Mouse (Mus musculus) embryonic facial prominence, embryonic 14.5 days (tissue): ENCODE measurements around the gene Hibch. TPM values are rescaled to one million over a fixed set of nuclear protein-coding genes. Genes with fewer than 3 reads are reported as not detected.
A peak's percentile ranks its signal among the peaks of the same experiment; 100 is the strongest.
"Not testable (repeated sequence)": the region's sequence is repeated elsewhere in the genome, so short reads cannot be mapped to it uniquely, and the experiment has no call there.

ENCODE experiments used
- ATAC-seq: fragments of 200-750 bp; cut with Nextera tagmentation; 2 replicates; pipeline ENCODE4 v1.8.0; 2017; ENCODE audit warnings: low read depth, moderate number of reproducible peaks, moderate TSS enrichment
- DNase-seq: peaks from one replicate; pipeline ENCODE4 v3.0.0-alpha.2; 2015; ENCODE audit warnings: low spot score
- H3K27ac ChIP-seq: fragments of 300-500 bp; sonication (generic); replicated peaks from 2 replicates; pipeline ENCODE4 v1.5.1; 2014; ENCODE audit warnings: low read depth, mild to moderate bottlenecking, low read length, moderate library complexity
- H3K27me3 ChIP-seq: fragments of 300-500 bp; sonication (generic); replicated peaks from 2 replicates; pipeline ENCODE4 v1.6.1; 2014; ENCODE audit warnings: low read length; ENCODE audit not compliant: control insufficient read depth, insufficient read depth
- H3K36me3 ChIP-seq: fragments of 300-500 bp; sonication (generic); 2 replicates; pipeline ENCODE4 v1.6.1; 2014; ENCODE audit warnings: low read length, mixed read lengths; ENCODE audit not compliant: control insufficient read depth, insufficient read depth
- H3K4me1 ChIP-seq: fragments of 300-500 bp; sonication (generic); 2 replicates; pipeline ENCODE4 v1.6.1; 2014; ENCODE audit warnings: antibody characterized with exemption, low read length; ENCODE audit not compliant: control insufficient read depth, insufficient read depth
- H3K4me2 ChIP-seq: fragments of 300-500 bp; sonication (generic); 2 replicates; pipeline ENCODE4 v1.6.1; 2014; ENCODE audit warnings: low read depth, mild to moderate bottlenecking, low read length, moderate library complexity, mixed read lengths
- H3K4me3 ChIP-seq: fragments of 300-500 bp; sonication (generic); 2 replicates; pipeline ENCODE4 v1.5.1; 2014; ENCODE audit warnings: low read depth, mild to moderate bottlenecking, low read length
- H3K9ac ChIP-seq: fragments of 300-500 bp; sonication (generic); 2 replicates; pipeline ENCODE4 v1.6.1; 2014; ENCODE audit warnings: low read depth, mild to moderate bottlenecking, low read length, moderate library complexity, mixed read lengths
- H3K9me3 ChIP-seq: fragments of 300-500 bp; sonication (generic); 2 replicates; pipeline ENCODE4 v1.6.1; 2016; ENCODE audit warnings: low read length; ENCODE audit not compliant: control insufficient read depth
- WGBS: fragments of 180-500 bp; shearing (Covaris S2); extraction: QIAGEN DNeasy Blood & Tissue Kit; methylation state at CpG from one replicate; pipeline ENCODE4 v1.1.7; 2014; 5-methylcytosine and 5-hydroxymethylcytosine counted together
- polyA plus RNA-seq: library from polyadenylated mRNA; unstranded; fragments of >200 nt; fragmentation: Nextera tagmentation; extraction: Ambion mirVana; gene quantifications from 2 replicates; pipeline ENCODE4 v1.2.1, GENCODE M21; 2014

Gene Hibch
- polyA plus RNA-seq, 1 experiment from 2014 or later, result 25.0 TPM

GRCm38 (mm10) chr1:52924482-52924881, 79.8 kb downstream of the Hibch start:
- ATAC-seq, result not testable (repeated sequence)
- WGBS, result no CpG with 5 or more reads among the region's 1 CpGs

GRCm38 (mm10) chr1:52934494-52934893, 89.8 kb downstream of the Hibch start:
- no peaks in the 10 kb centered on the region for H3K36me3 ChIP-seq
- no peaks in the 10 kb centered on the region for H3K27me3 ChIP-seq
- no peak overlapping the region for H3K27ac ChIP-seq
- H3K4me2 ChIP-seq, result no peak overlapping the region
- 82% methylated on average over 5 of the region's 5 CpGs for WGBS
- H3K4me3 ChIP-seq, result no peak overlapping the region
- ATAC-seq (no peak), DNase-seq (no peak)
- peaks cover 9% of the 10 kb centered on the region; the same call in 1 of the 2 replicates for H3K9me3 ChIP-seq
- no peaks in the 10 kb centered on the region for H3K4me1 ChIP-seq
- H3K9ac ChIP-seq, result no peak overlapping the region

More at GRCm38 (mm10) chr1:52924482-52924881, 79.8 kb downstream of the Hibch start:
- not testable (repeated sequence) for H3K4me3 ChIP-seq, H3K36me3 ChIP-seq, H3K27me3 ChIP-seq, DNase-seq, H3K27ac ChIP-seq, H3K9ac ChIP-seq, H3K4me2 ChIP-seq, H3K4me1 ChIP-seq, H3K9me3 ChIP-seq

GRCm38 (mm10) chr1:52939021-52939420, 94.3 kb downstream of the Hibch start:
- no peak for ATAC-seq
- 95% methylated on average over 1 of the region's 1 CpGs for WGBS
- Histone ChIP-seq H3K4me1 (no peaks in the 10 kb centered on the region), H3K4me2 (no peak overlapping the region), H3K9ac (no peak overlapping the region), H3K27me3 (no peaks in the 10 kb centered on the region), H3K36me3 (no peaks in the 10 kb centered on the region), H3K27ac (no peak overlapping the region), H3K9me3 (peaks cover 9% of the 10 kb centered on the region; the same call in 1 of the 2 replicates), H3K4me3 (no peak overlapping the region)
- DNase-seq, result no peak

GRCm38 (mm10) chr1:52947895-52948294, 103.2 kb downstream of the Hibch start:
- DNase-seq (no peak), ATAC-seq (no peak)
- Histone ChIP-seq H3K9ac (no peak overlapping the region), H3K9me3 (no peaks in the 10 kb centered on the region), H3K4me1 (no peaks in the 10 kb centered on the region), H3K27ac (no peak overlapping the region), H3K4me3 (no peak overlapping the region), H3K4me2 (no peak overlapping the region), H3K36me3 (no peaks in the 10 kb centered on the region), H3K27me3 (no peaks in the 10 kb centered on the region)
- 90% methylated on average over 5 of the region's 5 CpGs for WGBS

DNA sequence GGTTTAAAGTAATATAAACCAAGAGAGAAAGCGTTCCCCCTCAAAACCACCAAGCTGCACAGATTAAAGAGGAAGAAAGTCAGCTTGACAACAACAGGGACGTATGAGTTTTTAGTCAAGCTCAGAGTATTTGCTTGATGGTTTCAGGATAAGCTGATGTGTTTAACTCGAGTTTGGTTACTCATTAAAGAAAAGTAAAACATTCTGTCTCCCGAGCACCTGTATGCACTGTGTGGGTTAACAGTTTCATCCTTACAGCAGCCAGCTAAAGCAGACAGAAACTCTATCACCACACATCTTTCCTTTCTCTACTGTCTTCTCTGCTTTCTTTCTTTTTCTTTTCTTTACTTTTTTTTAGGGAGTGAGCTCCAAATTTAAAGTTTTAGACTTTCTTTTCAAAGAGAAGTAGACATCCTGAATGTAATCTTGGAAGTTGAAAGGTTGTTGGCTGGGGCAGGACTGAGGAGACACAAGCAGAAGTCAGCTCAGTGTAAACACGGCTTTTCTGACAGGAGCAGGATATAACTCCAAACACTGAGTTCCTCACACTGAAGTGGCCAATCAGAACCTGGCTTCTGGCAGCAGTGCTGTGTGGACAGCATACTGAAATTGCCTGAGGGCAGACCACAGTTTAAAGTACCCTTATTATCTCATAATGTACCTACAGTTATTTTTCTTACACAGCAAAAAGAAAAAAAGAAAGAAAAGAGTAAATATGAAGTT, 106.6 kb downstream of the Hibch start:
- Histone ChIP-seq H3K27ac (no peak overlapping the region), H3K27me3 (no peaks in the 10 kb centered on the region), H3K9me3 (no peaks in the 10 kb centered on the region), H3K36me3 (no peaks in the 10 kb centered on the region), H3K4me1 (peaks cover 7% of the 10 kb centered on the region; the same call in 1 of the 2 replicates), H3K9ac (no peak overlapping the region), H3K4me3 (no peak overlapping the region), H3K4me2 (no peak overlapping the region)
- DNase-seq (peak; percentile 24), ATAC-seq (no peak)
- WGBS, result 32% methylated on average over 5 of the region's 5 CpGs

DNA sequence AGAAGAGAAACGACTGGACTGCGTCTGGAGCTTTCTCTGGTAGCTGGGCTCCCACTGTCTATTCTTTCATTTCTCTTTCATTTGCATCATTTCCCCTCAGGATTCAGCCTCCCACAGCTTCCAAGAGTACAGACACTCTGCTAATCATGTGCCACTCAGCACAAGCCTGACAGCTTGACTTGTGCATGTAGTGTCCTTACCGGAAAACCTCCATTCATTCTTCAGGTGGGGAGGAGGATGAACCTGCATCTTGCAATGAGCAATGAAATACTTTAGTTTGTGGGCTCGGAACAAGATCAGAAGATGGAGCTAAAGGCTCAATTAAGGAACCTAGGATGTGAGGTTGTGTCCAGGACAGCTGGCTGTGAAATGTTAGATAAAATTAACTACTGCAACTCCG, 107.4 kb downstream of the Hibch start:
- Histone ChIP-seq H3K4me1 (peaks cover 7% of the 10 kb centered on the region; the same call in 1 of the 2 replicates), H3K9ac (peak overlapping the region; percentile 61), H3K27ac (no peak overlapping the region), H3K27me3 (no peaks in the 10 kb centered on the region), H3K9me3 (no peaks in the 10 kb centered on the region), H3K4me3 (peak overlapping the region; percentile 55), H3K4me2 (peak overlapping the region; percentile 95), H3K36me3 (no peaks in the 10 kb centered on the region)
- no peak for ATAC-seq
- WGBS, result 0% methylated on average over 5 of the region's 5 CpGs
- DNase-seq, result peak; percentile 16

- DNase-seq, result peak; percentile 39
- Histone ChIP-seq H3K4me3 (peak overlapping the region; percentile 55), H3K27me3 (no peaks in the 10 kb centered on the region), H3K36me3 (no peaks in the 10 kb centered on the region), H3K9ac (peak overlapping the region; percentile 61), H3K27ac (no peak overlapping the region), H3K9me3 (no peaks in the 10 kb centered on the region), H3K4me1 (peaks cover 7% of the 10 kb centered on the region; the same call in 1 of the 2 replicates), H3K4me2 (peak overlapping the region; percentile 95)
- 0% methylated on average over 29 of the region's 47 CpGs for WGBS
- ATAC-seq, result peak; percentile 88
Measured at GRCm38 (mm10) chr1:52952551-52953397, 108.0 kb downstream of the Hibch start.

GRCm38 (mm10) chr1:52953548-52953947, 108.8 kb downstream of the Hibch start:
- H3K36me3 ChIP-seq, result no peaks in the 10 kb centered on the region
- DNase-seq (no peak), ATAC-seq (no peak)
- H3K27ac ChIP-seq, result no peak overlapping the region
- H3K4me3 ChIP-seq, result peak overlapping the region; percentile 55; the same call in 1 of the 2 replicates
- H3K9ac ChIP-seq, result no peak overlapping the region
- H3K4me2 ChIP-seq, result peak overlapping the region; percentile 95
- peaks cover 7% of the 10 kb centered on the region; the same call in 1 of the 2 replicates for H3K4me1 ChIP-seq
- H3K9me3 ChIP-seq, result no peaks in the 10 kb centered on the region
- no peaks in the 10 kb centered on the region for H3K27me3 ChIP-seq
- WGBS, result 20% methylated on average over 4 of the region's 4 CpGs
